Mouse (Mus musculus): ENCODE data around the gene Atp10b.
A peak's percentile ranks its signal among the peaks of the same experiment; 100 is the strongest.
"Not testable (repeated sequence)": the region's sequence is repeated elsewhere in the genome, so short reads cannot be mapped to it uniquely, and the experiment has no call there.

Atp10b gene

GRCm38 (mm10) chr11:43149577-43149976, at the start of gene Atp10b:
Gene Atp10b, plus strand, starts transcription at chr11:43149877.
- DNase-seq (ENCODE audit: low read depth, low spot score), result no peak

GRCm38 (mm10) chr11:43101357-43101756, 48.3 kb upstream of the Atp10b start:
- DNase-seq (ENCODE audit: low read depth, low spot score), result no peak

DNA sequence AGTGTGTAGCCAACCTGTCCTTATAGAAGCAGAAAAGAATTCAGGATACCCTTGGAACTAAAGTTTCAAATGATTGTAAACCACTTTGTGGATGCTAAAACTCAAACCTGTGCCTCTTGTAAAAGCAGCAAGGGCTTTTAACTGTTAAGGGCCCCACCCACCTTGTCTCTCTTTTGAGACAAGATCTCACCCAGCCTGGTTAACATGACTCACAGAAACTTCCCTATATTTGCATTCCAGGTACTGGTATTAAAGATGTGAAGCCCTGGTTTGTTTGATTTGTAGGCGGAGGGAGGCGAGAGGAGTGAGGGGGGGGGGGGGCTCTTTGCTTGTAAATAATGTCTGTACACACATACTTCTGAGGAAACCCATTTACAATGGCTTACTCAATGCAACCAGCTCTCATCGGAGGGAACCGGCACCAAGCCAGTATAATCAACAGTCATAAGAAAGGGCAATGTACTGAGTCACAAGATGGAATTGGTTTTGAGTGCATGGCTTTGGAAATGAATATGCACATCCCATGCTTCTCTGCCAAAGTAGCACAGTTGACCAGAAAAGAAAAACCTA, 23.7 kb upstream of the Atp10b start:
- DNase-seq (ENCODE audit: low read depth, low spot score), result no peak

DNA sequence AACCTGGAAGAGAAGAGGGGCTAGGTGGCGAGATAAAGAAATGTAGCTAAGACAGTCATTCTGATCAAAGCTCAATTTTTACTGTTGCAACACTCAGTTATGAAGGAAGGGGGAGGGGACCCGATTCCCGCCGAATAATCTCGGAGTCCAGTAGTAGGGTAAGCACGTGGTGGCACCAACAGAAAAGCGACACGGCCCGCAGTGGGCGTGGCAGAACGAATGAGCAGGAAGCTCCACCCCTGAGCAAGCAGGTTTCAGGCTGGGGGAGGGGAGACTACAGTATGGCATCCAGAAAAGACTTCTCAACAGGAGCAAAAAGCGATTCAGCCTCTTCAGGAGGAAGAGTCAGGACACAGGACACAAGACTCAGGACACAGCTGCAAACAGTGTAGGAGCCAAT, 23.1 kb upstream of the Atp10b start:
- not testable (repeated sequence) for DNase-seq (ENCODE audit: low read depth, low spot score)

DNA sequence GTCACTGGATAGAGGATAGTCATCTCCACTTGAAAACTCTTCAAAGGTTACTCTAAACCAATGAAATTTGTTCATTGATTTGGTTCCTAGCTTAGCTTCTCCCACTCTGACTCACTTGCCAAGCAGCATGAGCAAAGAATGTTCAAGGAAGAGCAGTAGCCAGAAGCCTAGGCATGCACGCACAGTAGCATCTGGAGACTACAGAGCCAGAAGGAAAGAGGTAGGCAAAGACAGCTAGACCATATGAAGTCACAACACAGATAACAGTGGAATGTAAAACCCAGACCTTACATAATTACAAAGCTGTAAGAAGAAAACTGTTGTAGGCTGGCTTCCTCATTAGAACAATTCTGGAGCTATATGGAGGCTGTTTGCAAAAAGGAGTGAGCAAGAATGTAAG, 8.4 kb upstream of the Atp10b start:
- DNase-seq (ENCODE audit: low read depth, low spot score), result no peak

DNA sequence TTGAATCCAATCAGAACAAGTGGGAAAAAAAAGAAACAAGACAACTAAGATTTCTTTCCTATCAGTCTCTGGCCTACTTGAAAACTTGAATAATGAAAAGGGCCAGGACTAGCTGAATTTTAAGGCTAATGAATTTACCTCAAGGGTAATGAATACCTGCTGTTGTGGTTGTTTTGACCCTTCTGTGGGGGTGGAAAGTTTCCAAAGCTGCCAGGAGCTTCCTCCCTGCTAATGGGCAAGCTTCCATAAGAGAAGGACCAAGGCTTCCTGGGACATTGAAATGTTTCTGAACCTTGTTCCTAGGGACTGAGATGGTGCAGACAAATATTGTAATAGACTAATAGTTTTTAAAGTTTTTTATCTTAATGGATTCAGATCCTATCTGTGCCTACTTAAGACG, 6.9 kb upstream of the Atp10b start:
- DNase-seq (ENCODE audit: low read depth, low spot score), result no peak

GRCm38 (mm10) chr11:43144178-43144577, 5.5 kb upstream of the Atp10b start:
- DNase-seq (ENCODE audit: low read depth, low spot score), result no peak

DNA sequence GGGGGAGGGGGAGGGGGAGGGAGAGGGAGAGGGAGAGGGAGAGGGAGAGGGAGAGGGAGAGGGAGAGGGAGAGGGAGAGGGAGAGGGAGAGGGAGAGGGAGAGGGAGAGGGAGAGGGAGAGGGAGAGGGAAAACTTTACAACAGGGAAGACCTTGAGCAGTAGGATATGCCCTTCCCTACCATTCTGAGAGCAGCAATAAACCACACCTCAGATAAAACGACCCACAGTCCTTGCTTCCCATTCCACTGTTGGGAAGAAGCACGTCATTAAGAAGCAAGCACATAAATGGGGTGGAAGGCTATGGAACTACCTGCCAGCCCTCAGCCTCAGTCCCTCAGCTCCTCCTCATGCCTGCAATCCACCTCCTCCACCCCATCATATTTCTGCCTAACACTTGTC, 4.8 kb upstream of the Atp10b start:
- DNase-seq (ENCODE audit: low read depth, low spot score), result not testable (repeated sequence)

DNA sequence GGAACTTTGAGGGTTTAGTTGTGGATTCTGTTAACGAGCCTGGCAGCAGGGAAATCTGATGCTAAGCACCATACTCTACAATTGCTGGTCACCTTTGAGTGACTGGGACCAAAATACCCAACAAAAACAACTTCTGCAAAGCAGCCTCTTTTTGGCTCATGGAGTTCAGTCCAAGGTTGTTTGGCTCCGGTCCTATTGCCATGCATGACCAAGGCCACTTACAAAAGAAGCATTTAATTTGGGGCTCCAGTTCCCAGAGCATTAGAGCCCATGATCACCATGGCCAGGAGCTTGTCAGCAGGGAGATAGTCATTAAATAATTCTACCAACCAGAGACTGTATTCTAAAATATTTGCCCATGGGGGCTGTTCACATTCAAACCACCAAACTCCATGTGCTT, 2.3 kb upstream of the Atp10b start:
- DNase-seq (ENCODE audit: low read depth, low spot score), result peak; percentile 28

- DNase-seq (ENCODE audit: low read depth, low spot score), result no peak
Measured at GRCm38 (mm10) chr11:43148341-43148740, 1.3 kb upstream of the Atp10b start.

DNA sequence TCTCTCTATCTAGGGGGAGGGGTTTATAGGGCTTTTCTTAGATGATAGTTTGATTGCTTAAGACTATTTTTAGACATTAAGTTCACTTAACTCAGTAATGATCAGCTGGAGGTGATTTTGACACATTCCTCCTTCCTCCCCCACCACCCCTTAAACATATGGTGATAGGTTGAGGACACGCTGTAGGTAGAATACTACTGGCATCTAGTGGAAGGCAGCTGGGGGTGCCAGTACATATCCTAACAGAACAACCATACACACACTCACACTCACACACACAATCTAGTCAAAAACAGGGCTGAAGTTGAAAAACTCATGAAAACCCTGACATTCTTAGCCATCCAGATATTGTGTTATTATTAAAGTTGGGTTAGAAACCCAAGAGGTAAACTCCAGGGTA, 5.3 kb downstream of the Atp10b start:
- no peak for DNase-seq (ENCODE audit: low read depth, low spot score)

DNA sequence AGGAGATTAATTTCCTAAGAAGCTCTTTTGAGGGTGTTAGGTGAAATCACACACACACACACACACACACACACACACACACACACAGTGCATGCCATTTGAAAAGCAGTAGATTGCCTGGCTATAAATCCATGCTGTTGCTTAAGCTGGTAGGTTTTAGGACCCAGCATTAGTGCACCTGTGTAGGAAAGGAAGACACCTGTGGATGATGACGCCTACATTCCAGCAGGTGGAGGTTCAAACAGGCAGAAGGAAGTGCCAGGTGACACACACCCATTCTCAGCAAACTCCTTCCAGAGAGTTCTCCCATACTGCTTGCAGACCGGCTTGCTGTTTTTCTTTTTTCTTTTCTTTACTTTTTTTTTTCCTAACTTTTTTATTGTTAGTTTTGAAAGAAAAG, 5.7 kb downstream of the Atp10b start:
- no peak for DNase-seq (ENCODE audit: low read depth, low spot score)

- no peak for DNase-seq (ENCODE audit: low read depth, low spot score)
Measured at GRCm38 (mm10) chr11:43158814-43159213, 9.1 kb downstream of the Atp10b start.

DNA sequence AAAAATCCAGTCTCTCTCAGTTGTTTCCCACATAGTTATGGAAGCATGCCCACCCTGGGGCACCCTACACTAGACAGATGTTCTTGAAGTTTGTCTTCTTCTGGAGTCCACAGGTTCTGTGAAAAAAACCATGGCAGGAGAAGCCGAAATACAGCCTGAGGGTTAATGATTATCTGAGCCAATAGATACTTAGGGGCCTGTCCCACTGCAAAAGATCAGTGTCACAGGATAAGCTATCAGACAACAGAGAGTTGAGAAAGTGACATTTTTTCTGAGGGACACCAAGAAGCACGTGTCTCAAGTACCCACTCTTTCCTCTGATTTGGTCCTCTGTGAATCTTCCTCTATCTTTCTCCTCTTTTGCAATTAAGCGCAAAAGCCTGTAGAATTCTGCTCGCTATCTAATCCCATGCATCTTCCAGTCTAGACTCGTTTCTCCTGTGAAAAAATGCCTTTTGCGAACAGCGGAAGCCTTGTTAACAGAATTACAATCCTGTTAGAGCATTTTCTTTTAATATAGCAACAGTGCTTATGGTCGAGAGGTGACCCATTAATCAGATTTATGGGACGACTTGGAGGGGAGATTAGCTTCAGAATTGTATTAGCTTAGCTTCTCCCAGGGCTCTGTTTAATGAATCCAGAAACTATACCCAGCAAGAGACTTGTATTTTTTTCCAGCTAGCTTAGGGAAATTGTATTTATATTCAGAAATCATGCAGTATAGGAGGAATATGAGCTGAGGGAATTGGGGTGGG, 10.7 kb downstream of the Atp10b start:
- DNase-seq (ENCODE audit: low read depth, low spot score), result no peak

GRCm38 (mm10) chr11:43170601-43171000, 20.9 kb downstream of the Atp10b start:
- no peak for DNase-seq (ENCODE audit: low read depth, low spot score)

GRCm38 (mm10) chr11:43174359-43175116, 24.9 kb downstream of the Atp10b start:
- DNase-seq (ENCODE audit: low read depth, low spot score), result no peak

DNA sequence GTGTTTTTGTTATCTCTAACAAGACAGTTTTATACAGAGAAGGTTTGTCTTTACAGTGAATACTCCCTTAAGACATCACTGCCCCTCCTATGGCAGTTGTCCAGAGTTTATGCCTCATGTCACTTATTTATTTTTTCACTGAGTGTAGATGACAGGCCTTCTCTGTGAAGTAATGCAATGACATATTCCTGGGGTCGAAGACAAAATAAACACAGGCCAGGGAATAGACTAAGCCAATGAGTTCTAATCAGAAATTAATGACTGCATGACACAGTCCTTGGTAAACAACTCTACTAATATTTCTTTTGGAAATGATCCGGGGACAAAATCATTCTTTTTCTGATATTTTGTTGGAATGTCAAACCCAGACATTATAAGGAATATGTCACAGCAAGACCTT, 32.7 kb downstream of the Atp10b start:
- DNase-seq (ENCODE audit: low read depth, low spot score), result no peak

- DNase-seq (ENCODE audit: low read depth, low spot score), result no peak
Measured at GRCm38 (mm10) chr11:43182816-43183215, 33.1 kb downstream of the Atp10b start.

- no peak for DNase-seq (ENCODE audit: low read depth, low spot score)
Measured at GRCm38 (mm10) chr11:43183457-43183856, 33.8 kb downstream of the Atp10b start.

DNA sequence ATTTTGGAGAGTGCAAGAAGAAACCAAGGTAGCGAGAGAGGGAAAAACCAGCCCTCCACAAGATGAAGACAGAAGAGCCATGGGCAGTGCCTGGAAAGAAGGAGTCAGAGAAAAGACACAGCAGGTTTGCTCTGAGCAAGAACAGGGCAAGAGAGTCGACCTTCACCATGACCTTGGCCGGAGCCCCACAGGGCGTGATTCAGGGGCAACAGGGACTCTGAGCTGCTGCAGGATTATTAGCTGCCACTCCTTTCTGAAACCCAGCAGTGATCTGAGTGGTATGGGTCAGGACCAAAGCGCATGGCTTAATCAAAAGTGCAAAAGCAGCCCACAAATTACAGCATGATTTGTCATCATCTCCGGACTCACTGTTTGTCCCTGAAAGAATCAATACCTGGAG, 36.6 kb downstream of the Atp10b start:
- no peak for DNase-seq (ENCODE audit: low read depth, low spot score)

DNA sequence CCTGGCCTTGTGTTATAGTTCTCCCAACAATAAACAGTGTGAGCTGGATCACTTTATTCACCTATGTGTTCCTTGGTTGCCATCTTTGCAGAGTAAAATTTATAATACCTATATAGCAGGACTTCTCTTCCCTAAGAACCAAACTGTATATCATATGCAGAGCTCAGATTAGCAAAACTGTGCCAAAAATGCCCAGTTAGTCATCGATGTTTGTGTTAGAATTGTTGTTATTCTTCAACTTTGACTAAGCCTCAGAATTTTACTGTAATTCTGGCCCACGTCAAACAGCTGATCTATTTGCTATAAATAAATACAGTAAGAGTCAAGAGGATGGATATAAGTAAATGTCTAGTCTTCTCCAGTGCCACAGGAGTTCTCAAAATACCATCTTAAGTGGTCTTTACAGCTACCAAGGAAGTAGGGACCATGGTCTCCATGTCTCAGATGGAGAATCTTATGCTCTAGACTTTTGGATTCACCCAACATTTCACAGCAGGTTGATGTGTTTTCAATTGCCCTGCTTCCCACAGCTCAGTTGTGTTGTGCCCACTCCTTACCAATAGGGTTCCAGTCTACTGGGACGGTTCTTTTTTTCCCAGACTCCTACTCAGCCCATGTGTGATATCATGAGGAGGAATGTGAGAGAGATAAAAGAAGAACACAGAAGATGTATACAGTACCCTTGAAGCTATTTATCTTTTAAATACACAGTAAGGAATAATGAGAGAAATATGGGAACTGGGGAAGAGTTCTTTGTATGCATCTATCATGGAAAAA, 40.3 kb downstream of the Atp10b start:
- no peak for DNase-seq (ENCODE audit: low read depth, low spot score)

DNA sequence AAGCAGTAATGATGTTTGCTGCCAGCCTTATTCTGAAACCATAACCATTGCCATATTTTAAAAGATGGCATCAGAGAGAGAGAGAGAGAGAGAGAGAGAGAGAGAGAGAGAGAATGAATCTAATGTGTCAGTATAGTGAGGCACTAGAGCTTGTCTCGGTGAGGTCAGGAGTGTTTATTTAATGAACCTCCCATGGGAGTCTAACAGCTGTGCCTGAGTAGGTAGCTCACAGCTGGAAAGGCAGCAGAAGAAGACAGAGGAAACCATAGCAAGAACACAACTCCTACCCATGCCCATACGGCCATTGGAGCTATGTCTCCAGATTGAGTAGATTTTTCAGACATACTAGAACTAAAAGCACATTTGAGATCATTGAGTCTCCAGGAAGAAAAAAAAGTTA, 49.1 kb downstream of the Atp10b start:
- no peak for DNase-seq (ENCODE audit: low read depth, low spot score)

All from brain, embryonic 18.5 days (tissue).